Mouse (Mus musculus) heart, adult 2 months (tissue): ENCODE data around the gene Bcas3.

Source experiments
- CTCF ChIP-seq: fragments of 200-600 bp; IDR thresholded peaks from 2 replicates; pipeline ENCODE4 v1.8.1; 2022; ENCODE audit warnings: antibody characterized with exemption, mild to moderate bottlenecking, moderate library complexity
- POLR2A ChIP-seq: fragments of 200-500 bp; IDR thresholded peaks from 2 replicates; pipeline ENCODE4 v1.6.1; 2011; ENCODE audit warnings: mild to moderate bottlenecking, low read depth, low read length, control low read depth; ENCODE audit not compliant: insufficient read depth

DNA sequence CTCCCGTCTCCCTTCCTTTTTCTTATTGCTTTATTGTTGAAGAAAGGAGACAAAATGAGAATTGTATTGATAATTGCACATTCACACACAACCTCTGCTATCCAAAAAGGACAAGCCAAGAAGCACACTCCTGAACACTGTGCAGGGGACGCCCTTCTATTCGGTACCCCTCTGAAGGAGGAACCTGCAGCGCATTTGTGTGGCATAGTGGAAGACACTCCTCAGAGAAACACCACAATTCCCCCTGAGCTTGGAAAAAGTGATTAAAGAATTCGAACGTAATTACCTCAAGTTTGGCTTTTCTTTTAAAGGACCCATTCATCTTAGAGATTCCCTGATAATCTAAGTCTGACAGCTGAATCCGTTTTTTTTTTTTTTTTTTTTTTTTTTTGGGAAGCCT, 261.5 kb downstream of the Bcas3 start:
- TF ChIP-seq CTCF (no peak), POLR2A (no peak)
